Mouse (Mus musculus): ENCODE data around the gene Arid3c. TPM values are rescaled to one million over a fixed set of nuclear protein-coding genes. Genes with fewer than 3 reads are reported as not detected.

Arid3c gene
- polyA plus RNA-seq, 1 experiment from 2014 or later, result not detected

- Histone ChIP-seq H3K27me3 (ENCODE audit: insufficient read depth, poor library complexity, severe bottlenecking) (peaks cover 64% of the 10 kb centered on the region), H3K9me3 (no peaks in the 10 kb centered on the region), H3K4me3 (no peak overlapping the region), H3K4me1 (peaks cover 60% of the 10 kb centered on the region), H3K27ac (peak overlapping the region; percentile 63), H3K36me3 (no peaks in the 10 kb centered on the region)
- DNase-seq (ENCODE audit: low spot score), result peak; percentile 66
- WGBS, result 51% methylated on average over 6 of the region's 6 CpGs
Observed at GRCm38 (mm10) chr4:41678863-41679262, 52.1 kb downstream of the Arid3c start.

DNA sequence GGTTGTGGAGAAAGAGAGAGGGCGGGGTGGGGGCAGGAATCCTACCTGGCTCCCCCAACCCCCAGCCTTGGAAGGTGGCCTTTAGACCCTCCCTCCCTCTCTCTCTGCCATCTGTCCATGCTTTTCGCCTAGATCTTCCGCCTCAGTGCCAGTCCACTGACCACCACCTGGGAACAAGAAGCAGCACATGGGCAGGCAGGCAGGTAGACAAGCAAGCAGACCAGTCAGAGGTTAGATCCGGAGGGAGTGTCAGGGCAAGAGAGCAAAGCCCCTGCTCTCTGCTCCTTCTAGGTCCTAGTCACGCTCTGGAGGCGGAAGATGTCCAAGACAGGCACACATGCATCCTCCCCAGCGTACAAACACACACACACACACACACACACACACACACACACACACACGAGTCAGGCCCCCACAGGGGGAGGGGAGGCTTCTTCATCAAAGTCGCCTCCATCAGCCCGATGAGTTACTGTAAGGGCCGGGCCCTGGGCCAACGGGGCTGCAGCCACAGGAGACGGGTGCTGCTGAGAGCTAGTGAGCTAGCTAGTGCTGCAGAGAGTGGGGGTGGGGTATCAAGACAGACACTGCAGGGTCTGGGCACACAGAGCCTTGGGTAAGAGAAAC is 53.8 kb downstream of the Arid3c start:
- Histone ChIP-seq H3K36me3 (no peaks in the 10 kb centered on the region), H3K4me3 (no peak overlapping the region), H3K9me3 (no peaks in the 10 kb centered on the region), H3K4me1 (peaks cover 63% of the 10 kb centered on the region), H3K27me3 (ENCODE audit: insufficient read depth, poor library complexity, severe bottlenecking) (peaks cover 73% of the 10 kb centered on the region), H3K27ac (0 out of 2 replicates have a peak overlapping the region, but pooled peaks have one; percentile 48)
- WGBS, result 39% methylated on average over 13 of the region's 13 CpGs
- DNase-seq (ENCODE audit: low spot score), result peak; percentile 76

- peak overlapping the region; percentile 13; the same call in 1 of the 2 replicates for H3K27ac ChIP-seq
- 38% methylated on average over 17 of the region's 17 CpGs for WGBS
- peak; percentile 74 for DNase-seq (ENCODE audit: low spot score)
- no peaks in the 10 kb centered on the region for H3K9me3 ChIP-seq
- peak overlapping the region; percentile 28; the same call in 1 of the 2 replicates for H3K4me3 ChIP-seq
- H3K4me1 ChIP-seq, result peaks cover 65% of the 10 kb centered on the region
- H3K27me3 ChIP-seq (ENCODE audit: insufficient read depth, poor library complexity, severe bottlenecking), result peaks cover 76% of the 10 kb centered on the region
- H3K36me3 ChIP-seq, result no peaks in the 10 kb centered on the region
Observed at GRCm38 (mm10) chr4:41676248-41677005, 54.5 kb downstream of the Arid3c start.

Other genes starting within 250 kb of the Arid3c start
- gene AI464131, start 228.1 kb downstream of the Arid3c start, polyA plus RNA-seq (2016; fragmentation: Nextera tagmentation; extraction: Ambion mirVana), result 2.9 and 3.2 TPM in 2 replicates
- 1.0 TPM in 1 of 2 replicates, not detected in the other for gene 1110017D15Rik, start 213.8 kb downstream of the Arid3c start, polyA plus RNA-seq (2016; fragmentation: Nextera tagmentation; extraction: Ambion mirVana)
- 1.5 and 2.2 TPM in 2 replicates for gene Fam219a, start 161.6 kb downstream of the Arid3c start, polyA plus RNA-seq (2016; fragmentation: Nextera tagmentation; extraction: Ambion mirVana)
- gene Dnaic1, start 161.4 kb downstream of the Arid3c start, polyA plus RNA-seq (2016; fragmentation: Nextera tagmentation; extraction: Ambion mirVana), result 1.4 and 1.7 TPM in 2 replicates
- gene Enho, start 90.8 kb downstream of the Arid3c start, polyA plus RNA-seq (2016; fragmentation: Nextera tagmentation; extraction: Ambion mirVana), result 5.3 and 8.9 TPM in 2 replicates
- 2.6 and 8.9 TPM in 2 replicates for gene Cntfr, start 34.1 kb downstream of the Arid3c start, polyA plus RNA-seq (2016; fragmentation: Nextera tagmentation; extraction: Ambion mirVana)
- gene Il11ra1, start 31.2 kb downstream of the Arid3c start, polyA plus RNA-seq (2016; fragmentation: Nextera tagmentation; extraction: Ambion mirVana), result 144 and 147 TPM in 2 replicates
- gene Rpp25l, start 17.6 kb downstream of the Arid3c start, polyA plus RNA-seq (2016; fragmentation: Nextera tagmentation; extraction: Ambion mirVana), result 54.5 and 71.3 TPM in 2 replicates
- 143 and 146 TPM in 2 replicates for gene Dctn3, start 8.0 kb downstream of the Arid3c start, polyA plus RNA-seq (2016; fragmentation: Nextera tagmentation; extraction: Ambion mirVana)
- 52.7 and 69.7 TPM in 2 replicates for gene Galt, start 24.1 kb upstream of the Arid3c start, polyA plus RNA-seq (2016; fragmentation: Nextera tagmentation; extraction: Ambion mirVana)
- 79.3 and 97.8 TPM in 2 replicates for gene Sigmar1, start 25.0 kb upstream of the Arid3c start, polyA plus RNA-seq (2016; fragmentation: Nextera tagmentation; extraction: Ambion mirVana)
- gene Ccl27a, start 43.1 kb upstream of the Arid3c start, polyA plus RNA-seq (2016; fragmentation: Nextera tagmentation; extraction: Ambion mirVana), result 38.1 and 39.7 TPM in 2 replicates
- not detected in 2 replicates for gene Gm21541, start 172.5 kb upstream of the Arid3c start, polyA plus RNA-seq (2016; fragmentation: Nextera tagmentation; extraction: Ambion mirVana)
- 1.2 and 1.7 TPM in 2 replicates for gene Gm20878, start 210.4 kb upstream of the Arid3c start, polyA plus RNA-seq (2016; fragmentation: Nextera tagmentation; extraction: Ambion mirVana)
- gene Fam205a4, start 234.9 kb upstream of the Arid3c start, polyA plus RNA-seq (2016; fragmentation: Nextera tagmentation; extraction: Ambion mirVana), result 0.06 and 0.07 TPM in 2 replicates